In genomic region chr19:26181774-26182173, GRCm38 (mm10) we compare ENCODE assay signal across 8 mouse cellular contexts.
DNase-seq lines count a peak whose midpoint lies in the region; ATAC-seq and TF ChIP-seq lines count a peak whose summit lies in the region.

No protein-coding gene starts in this region.

- ATAC-seq in lung, postnatal 0 days: no peak
- ATAC-seq in intestine, embryonic 15.5 days: no peak
- ATAC-seq in megakaryocyte, adult 5-6 weeks (ENCODE audit: poor library complexity, severe bottlenecking): no peak

- no peak overlapping the region for H3K9ac ChIP-seq in lung, postnatal 0 days (replicated peaks; ENCODE audit: low read depth)
- H3K9ac ChIP-seq in intestine, embryonic 15.5 days: no peak overlapping the region

- H3K4me2 ChIP-seq in lung, postnatal 0 days (replicated peaks; ENCODE audit: low read depth, low read length): no peak overlapping the region
- no peak overlapping the region for H3K4me2 ChIP-seq in intestine, embryonic 15.5 days (replicated peaks)

- 17% methylated on average over 4 of the region's 4 CpGs for WGBS in lung, postnatal 0 days
- 23% methylated on average over 4 of the region's 4 CpGs for WGBS in intestine, embryonic 15.5 days

- H3K36me3 ChIP-seq in lung, postnatal 0 days (ENCODE audit: insufficient read depth, low read length): no peaks in the 10 kb centered on the region
- H3K36me3 ChIP-seq in intestine, embryonic 15.5 days: no peaks in the 10 kb centered on the region

- H3K27me3 ChIP-seq in lung, postnatal 0 days (replicated peaks; ENCODE audit: insufficient read depth, low read length): no peaks in the 10 kb centered on the region
- H3K27me3 ChIP-seq in intestine, embryonic 15.5 days (replicated peaks): no peaks in the 10 kb centered on the region

- TF ChIP-seq CTCF in lung, postnatal 0 days (IDR thresholded peaks at IDR 0.05): peak; percentile 56

- no peak overlapping the region for H3K4me3 ChIP-seq in lung, postnatal 0 days (ENCODE audit: low read depth, low read length)
- no peak overlapping the region for H3K4me3 ChIP-seq in intestine, embryonic 15.5 days (replicated peaks)

- H3K27ac ChIP-seq in lung, postnatal 0 days (ENCODE audit: low read length): no peak overlapping the region
- no peak overlapping the region for H3K27ac ChIP-seq in intestine, embryonic 15.5 days

- DNase-seq in gastrocnemius, postnatal 25 days: peak; percentile 6
- no peak for DNase-seq in gastrocnemius, postnatal 10 days
- peak; percentile 28 for DNase-seq in lung, postnatal 0 days (ENCODE audit: low spot score)
- no peak for DNase-seq in lung, adult 18-20 months
- DNase-seq in brain, adult 2 months (ENCODE audit: low read depth, low spot score): peak; percentile 43
- DNase-seq in lung, postnatal 36 days: peak; percentile 0

- H3K9me3 ChIP-seq in lung, postnatal 0 days (ENCODE audit: low read length): no peaks in the 10 kb centered on the region
- no peaks in the 10 kb centered on the region for H3K9me3 ChIP-seq in intestine, embryonic 15.5 days

- no peak for TF ChIP-seq EP300 in lung, postnatal 0 days (IDR thresholded peaks at IDR 0.05)

- H3K4me1 ChIP-seq in lung, postnatal 0 days (ENCODE audit: insufficient read depth, low read depth, low read length): no peaks in the 10 kb centered on the region
- no peaks in the 10 kb centered on the region for H3K4me1 ChIP-seq in intestine, embryonic 15.5 days (replicated peaks)

Comparison
In these comparisons a context has a peak if more than half of its experiments do, and no peak if none do; other contexts are left out.
1. DNase-seq: peak in gastrocnemius, postnatal 25 days (single experiment), lung, postnatal 0 days (single experiment), brain, adult 2 months (single experiment) and lung, postnatal 36 days (single experiment); none in gastrocnemius, postnatal 10 days (single experiment) and lung, adult 18-20 months (0 of 2).